Mouse (Mus musculus): Measurements from ENCODE around the gene Rhox3c. TPM values are rescaled to one million over a fixed set of nuclear protein-coding genes. Genes with fewer than 3 reads are reported as not detected.

Gene Rhox3c
- not detected for total RNA-seq (2023)

DNA sequence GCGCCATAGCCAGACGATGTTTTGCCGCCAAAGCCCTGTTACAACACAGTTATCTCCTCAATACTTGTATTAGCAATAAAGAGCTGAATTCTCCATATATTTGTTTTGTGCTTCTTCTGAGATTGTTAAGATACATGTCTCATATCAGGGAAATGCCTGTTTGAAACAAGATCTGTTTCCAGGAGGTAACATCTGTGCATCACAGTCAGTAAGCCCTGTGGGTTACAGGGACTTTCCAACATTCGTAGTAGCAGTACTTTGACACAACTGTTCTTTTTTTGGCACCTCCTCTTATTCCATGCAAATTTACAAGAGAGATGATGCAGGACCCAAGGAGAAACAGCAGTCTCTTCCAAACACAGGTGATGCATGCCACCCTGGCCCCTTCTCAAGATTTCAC, at the start of gene Rhox3c:
Rhox3c (plus strand) TSS at position 301 of the 400 bp plus-strand sequence.

DNA sequence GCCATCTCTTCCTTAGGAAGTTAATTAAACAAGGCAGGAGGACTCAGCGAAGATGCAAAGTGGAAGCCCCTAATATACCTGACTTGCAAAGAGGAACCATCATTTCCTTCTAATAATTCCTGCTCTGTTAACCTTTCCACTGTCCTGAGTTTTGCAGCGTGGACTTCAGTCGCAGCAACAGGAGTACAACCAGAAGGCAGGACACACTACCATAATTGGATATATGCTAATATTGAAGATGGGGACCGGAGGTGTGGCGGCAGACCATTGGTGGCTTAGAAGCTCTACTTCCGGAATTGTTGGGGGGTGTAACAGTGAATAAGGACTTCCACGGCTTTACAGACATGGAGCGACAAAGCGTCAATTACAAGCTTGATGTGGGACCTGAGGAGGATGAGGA, 46.6 kb upstream of the Rhox3c start, which contains the start of gene Rhox2b:
Rhox2b (plus strand) TSS at position 301 of the 400 bp plus-strand sequence.

DNA sequence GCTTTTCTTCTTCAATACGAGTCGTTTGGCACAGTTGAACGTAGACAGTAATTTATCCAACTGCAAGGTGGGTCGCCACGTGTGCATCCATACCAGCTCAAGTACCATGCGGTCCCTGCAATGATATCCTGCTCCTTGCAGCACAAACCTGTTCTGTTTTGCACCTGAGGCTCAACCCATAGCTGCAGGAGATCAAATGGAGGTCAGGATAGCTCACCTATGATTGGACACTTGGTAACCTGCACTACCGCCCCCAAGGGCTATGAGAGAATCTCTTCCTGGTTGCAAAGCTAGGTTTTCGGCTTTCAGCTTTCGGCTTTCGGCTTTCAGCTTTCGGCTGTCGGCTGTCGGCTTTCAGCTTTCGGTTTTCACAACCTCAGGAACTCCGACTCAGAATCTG, 26.2 kb upstream of the Rhox3c start, which contains the start of gene Rhox4b:
Rhox4b (plus strand) TSS at position 301 of the 400 bp plus-strand sequence.

DNA sequence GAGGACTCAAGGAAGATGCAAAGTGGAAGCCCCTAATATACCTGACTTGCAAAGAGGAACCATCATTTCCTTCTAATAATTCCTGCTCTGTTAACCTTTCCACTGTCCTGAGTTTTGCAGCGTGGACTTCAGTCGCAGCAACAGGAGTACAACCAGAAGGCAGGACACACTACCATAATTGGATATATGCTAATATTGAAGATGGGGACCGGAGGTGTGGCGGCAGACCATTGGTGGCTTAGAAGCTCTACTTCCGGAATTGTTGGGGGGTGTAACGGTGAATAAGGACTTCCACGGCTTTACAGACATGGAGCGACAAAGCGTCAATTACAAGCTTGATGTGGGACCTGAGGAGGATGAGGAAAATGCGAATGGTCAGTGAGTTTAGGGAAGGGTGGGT, 5.0 kb upstream of the Rhox3c start, which contains the start of gene Rhox2c:
Rhox2c (plus strand) TSS at position 301 of the 400 bp plus-strand sequence.

DNA sequence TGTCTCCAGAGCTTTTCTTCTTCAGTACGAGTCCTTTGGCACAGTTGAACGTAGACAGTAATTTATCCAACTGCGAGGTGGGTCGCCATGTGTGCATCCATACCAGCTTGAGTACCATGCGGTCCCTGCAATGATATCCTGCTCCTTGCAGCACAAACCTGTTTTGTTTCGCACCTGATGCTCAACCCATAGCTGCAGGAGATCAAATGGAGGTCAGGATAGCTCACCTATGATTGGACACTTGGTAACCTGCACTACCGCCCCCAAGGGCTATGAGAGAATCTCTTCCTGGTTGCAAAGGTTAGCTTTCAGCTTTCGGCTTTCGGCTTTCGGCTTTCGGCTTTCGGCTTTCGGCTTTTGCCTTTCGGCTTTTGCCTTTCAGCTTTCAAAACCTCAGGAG, 21.7 kb downstream of the Rhox3c start, which contains the start of gene Rhox4c:
Rhox4c (plus strand) TSS at position 301 of the 400 bp plus-strand sequence.

DNA sequence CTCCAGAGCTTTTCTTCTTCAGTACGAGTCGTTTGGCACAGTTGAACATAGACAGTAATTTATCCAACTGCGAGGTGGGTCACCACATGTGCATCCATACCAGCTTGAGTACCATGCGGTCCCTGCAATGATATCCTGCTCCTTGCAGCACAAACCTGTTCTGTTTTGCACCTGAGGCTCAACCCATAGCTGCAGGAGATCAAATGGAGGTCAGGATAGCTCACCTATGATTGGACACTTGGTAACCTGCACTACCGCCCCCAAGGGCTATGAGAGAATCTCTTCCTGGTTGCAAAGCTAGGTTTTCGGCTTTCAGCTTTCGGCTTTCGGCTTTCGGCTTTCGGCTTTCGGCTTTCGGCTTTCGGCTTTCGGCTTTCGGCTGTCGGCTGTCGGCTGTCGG, 55.7 kb downstream of the Rhox3c start, which contains the start of gene Rhox4d:
Rhox4d (plus strand) TSS at position 301 of the 400 bp plus-strand sequence.

Other genes starting within 250 kb of the Rhox3c start
- not detected for gene Gm9, start 247.5 kb upstream of the Rhox3c start, total RNA-seq (2023)
- not detected for gene Rhox1, start 236.3 kb upstream of the Rhox3c start, total RNA-seq (2023)
- not detected for gene Rhox2a, start 213.6 kb upstream of the Rhox3c start, total RNA-seq (2023)
- not detected for gene Rhox3a, start 208.7 kb upstream of the Rhox3c start, total RNA-seq (2023)
- gene Rhox4a, start 193.2 kb upstream of the Rhox3c start, total RNA-seq (2023): not detected
- not detected for gene Rhox3a2, start 78.6 kb upstream of the Rhox3c start, total RNA-seq (2023)
- not detected for gene Rhox4a2, start 67.7 kb upstream of the Rhox3c start, total RNA-seq (2023)
- gene Rhox2b, start 46.5 kb upstream of the Rhox3c start, total RNA-seq (2023): not detected
- not detected for gene Rhox4b, start 26.1 kb upstream of the Rhox3c start, total RNA-seq (2023)
- not detected for gene Rhox2c, start 4.9 kb upstream of the Rhox3c start, total RNA-seq (2023)
- not detected for gene Rhox4c, start 21.8 kb downstream of the Rhox3c start, total RNA-seq (2023)
- not detected for gene Rhox2d, start 34.8 kb downstream of the Rhox3c start, total RNA-seq (2023)
- gene Rhox4d, start 55.8 kb downstream of the Rhox3c start, total RNA-seq (2023): not detected
- gene Rhox2e, start 71.9 kb downstream of the Rhox3c start, total RNA-seq (2023): not detected
- gene Rhox3e, start 83.4 kb downstream of the Rhox3c start, total RNA-seq (2023): not detected
- gene Rhox4e, start 98.8 kb downstream of the Rhox3c start, total RNA-seq (2023): not detected
- not detected for gene Rhox2f, start 112.8 kb downstream of the Rhox3c start, total RNA-seq (2023)
- not detected for gene Rhox3f, start 122.4 kb downstream of the Rhox3c start, total RNA-seq (2023)
- not detected for gene Rhox4f, start 149.1 kb downstream of the Rhox3c start, total RNA-seq (2023)
- not detected for gene Rhox3g, start 170.0 kb downstream of the Rhox3c start, total RNA-seq (2023)
- not detected for gene Rhox2g, start 184.9 kb downstream of the Rhox3c start, total RNA-seq (2023)
- not detected for gene Rhox4g, start 192.7 kb downstream of the Rhox3c start, total RNA-seq (2023)
- gene Rhox3h, start 210.2 kb downstream of the Rhox3c start, total RNA-seq (2023): not detected
- gene Rhox2h, start 214.7 kb downstream of the Rhox3c start, total RNA-seq (2023): not detected

Measured in neutrophil, adult 59 days (primary cell).